Mouse (Mus musculus): Measurements from ENCODE around the gene Pcgf2. TPM values are rescaled to one million over a fixed set of nuclear protein-coding genes. Genes with fewer than 3 reads are reported as not detected.

Gene Pcgf2
- polyA plus RNA-seq, 1 experiment from 2014 or later: 11.4 TPM

GRCm38 (mm10) chr11:97665431-97665830 is 34.9 kb downstream of the Pcgf2 start:
- Histone ChIP-seq H3K4me1 (replicated peaks; ENCODE audit: insufficient read depth, low read length) (peaks cover 22% of the 10 kb centered on the region), H3K27me3 (ENCODE audit: insufficient read depth, low read length) (no peaks in the 10 kb centered on the region), H3K27ac (no peak overlapping the region), H3K9ac (ENCODE audit: low read depth, low read length) (no peak overlapping the region), H3K4me3 (replicated peaks; ENCODE audit: low read depth, low read length) (no peak overlapping the region), H3K9me3 (replicated peaks; ENCODE audit: low read length) (no peaks in the 10 kb centered on the region), H3K4me2 (ENCODE audit: low read length) (no peak overlapping the region), H3K36me3 (ENCODE audit: insufficient read depth, low read length) (peaks cover 22% of the 10 kb centered on the region)
- no peak for ATAC-seq (replicated peaks; ENCODE audit: low FRiP score, low read depth)
- WGBS: 89% methylated on average over 13 of the region's 13 CpGs
- no peak for DNase-seq (ENCODE audit: low spot score)
- no peak for TF ChIP-seq CTCF (IDR thresholded peaks at IDR 0.05; ENCODE audit: low read depth)

GRCm38 (mm10) chr11:97664771-97665240 is 35.5 kb downstream of the Pcgf2 start:
- Histone ChIP-seq H3K4me3 (replicated peaks; ENCODE audit: low read depth, low read length) (peak overlapping the region; percentile 94), H3K4me1 (replicated peaks; ENCODE audit: insufficient read depth, low read length) (peaks cover 22% of the 10 kb centered on the region), H3K9ac (ENCODE audit: low read depth, low read length) (peak overlapping the region; percentile 86), H3K27ac (no peak overlapping the region), H3K4me2 (ENCODE audit: low read length) (peak overlapping the region; percentile 88), H3K36me3 (ENCODE audit: insufficient read depth, low read length) (peaks cover 17% of the 10 kb centered on the region), H3K9me3 (replicated peaks; ENCODE audit: low read length) (no peaks in the 10 kb centered on the region), H3K27me3 (ENCODE audit: insufficient read depth, low read length) (no peaks in the 10 kb centered on the region)
- WGBS: 30% methylated on average over 6 of the region's 6 CpGs
- no peak for DNase-seq (ENCODE audit: low spot score)
- ATAC-seq (replicated peaks; ENCODE audit: low FRiP score, low read depth): no peak
- TF ChIP-seq CTCF (IDR thresholded peaks at IDR 0.05; ENCODE audit: low read depth): peak; percentile 42

- no peaks in the 10 kb centered on the region for H3K9me3 ChIP-seq (replicated peaks; ENCODE audit: low read length)
- H3K4me3 ChIP-seq (replicated peaks; ENCODE audit: low read depth, low read length): peak overlapping the region; percentile 94
- H3K27me3 ChIP-seq (ENCODE audit: insufficient read depth, low read length): no peaks in the 10 kb centered on the region
- peaks cover 17% of the 10 kb centered on the region for H3K36me3 ChIP-seq (ENCODE audit: insufficient read depth, low read length)
- H3K4me2 ChIP-seq (ENCODE audit: low read length): peak overlapping the region; percentile 88
- no peak for DNase-seq (ENCODE audit: low spot score)
- no peak for TF ChIP-seq CTCF (IDR thresholded peaks at IDR 0.05; ENCODE audit: low read depth)
- no peak for ATAC-seq (replicated peaks; ENCODE audit: low FRiP score, low read depth)
- WGBS: under 1% methylated on average over 6 of the region's 8 CpGs
- peak overlapping the region; percentile 86 for H3K9ac ChIP-seq (ENCODE audit: low read depth, low read length)
- H3K4me1 ChIP-seq (replicated peaks; ENCODE audit: insufficient read depth, low read length): peaks cover 26% of the 10 kb centered on the region
- H3K27ac ChIP-seq: peak overlapping the region; percentile 93
These were observed 36.0 kb downstream of the Pcgf2 start for GRCm38 (mm10) chr11:97664339-97664665.

- ATAC-seq (replicated peaks; ENCODE audit: low FRiP score, low read depth): no peak
- no peak for TF ChIP-seq CTCF (IDR thresholded peaks at IDR 0.05; ENCODE audit: low read depth)
- H3K9me3 ChIP-seq (replicated peaks; ENCODE audit: low read length): no peaks in the 10 kb centered on the region
- H3K27ac ChIP-seq: peak overlapping the region; percentile 93
- peak overlapping the region; percentile 94 for H3K4me3 ChIP-seq (replicated peaks; ENCODE audit: low read depth, low read length)
- peak; percentile 67 for DNase-seq (ENCODE audit: low spot score)
- peaks cover 26% of the 10 kb centered on the region for H3K4me1 ChIP-seq (replicated peaks; ENCODE audit: insufficient read depth, low read length)
- peak overlapping the region; percentile 86 for H3K9ac ChIP-seq (ENCODE audit: low read depth, low read length)
- WGBS: 0% methylated on average over 40 of the region's 57 CpGs
- H3K4me2 ChIP-seq (ENCODE audit: low read length): peak overlapping the region; percentile 88
- no peaks in the 10 kb centered on the region for H3K27me3 ChIP-seq (ENCODE audit: insufficient read depth, low read length)
- H3K36me3 ChIP-seq (ENCODE audit: insufficient read depth, low read length): peaks cover 17% of the 10 kb centered on the region
These were observed 36.6 kb downstream of the Pcgf2 start for GRCm38 (mm10) chr11:97663528-97664338.

- peak; percentile 58 for ATAC-seq (replicated peaks; ENCODE audit: low FRiP score, low read depth)
- H3K9me3 ChIP-seq (replicated peaks; ENCODE audit: low read length): no peaks in the 10 kb centered on the region
- H3K4me2 ChIP-seq (ENCODE audit: low read length): peak within 1 kb of the TSS; percentile 88
- H3K27me3 ChIP-seq (ENCODE audit: insufficient read depth, low read length): no peaks in the 10 kb centered on the region
- TF ChIP-seq CTCF (IDR thresholded peaks at IDR 0.05; ENCODE audit: low read depth): no peak
- DNase-seq (ENCODE audit: low spot score): peak; percentile 93
- peak within 1 kb of the TSS; percentile 94 for H3K4me3 ChIP-seq (replicated peaks; ENCODE audit: low read depth, low read length)
- peak within 1 kb of the TSS; percentile 86 for H3K9ac ChIP-seq (ENCODE audit: low read depth, low read length)
- peaks cover 11% of the 10 kb centered on the region for H3K36me3 ChIP-seq (ENCODE audit: insufficient read depth, low read length)
- WGBS: 0% methylated on average over 47 of the region's 76 CpGs
- H3K4me1 ChIP-seq (replicated peaks; ENCODE audit: insufficient read depth, low read length): peaks cover 22% of the 10 kb centered on the region
- peak within 1 kb of the TSS; percentile 93 for H3K27ac ChIP-seq
These were observed 37.3 kb downstream of the Pcgf2 start, which contains the start of gene Mllt6 for GRCm38 (mm10) chr11:97662893-97663527. TSS of gene Mllt6 (plus strand) at chr11:97663414.

- no peaks in the 10 kb centered on the region for H3K9me3 ChIP-seq (replicated peaks; ENCODE audit: low read length)
- no peak for DNase-seq (ENCODE audit: low spot score)
- H3K4me2 ChIP-seq (ENCODE audit: low read length): peak overlapping the region; percentile 88
- no peak for ATAC-seq (replicated peaks; ENCODE audit: low FRiP score, low read depth)
- peak overlapping the region; percentile 94 for H3K4me3 ChIP-seq (replicated peaks; ENCODE audit: low read depth, low read length)
- peaks cover 11% of the 10 kb centered on the region for H3K36me3 ChIP-seq (ENCODE audit: insufficient read depth, low read length)
- no peaks in the 10 kb centered on the region for H3K27me3 ChIP-seq (ENCODE audit: insufficient read depth, low read length)
- WGBS: 2% methylated on average over 21 of the region's 21 CpGs
- no peak for TF ChIP-seq CTCF (IDR thresholded peaks at IDR 0.05; ENCODE audit: low read depth)
- H3K27ac ChIP-seq: peak overlapping the region; percentile 93
- H3K9ac ChIP-seq (ENCODE audit: low read depth, low read length): peak overlapping the region; percentile 86
- H3K4me1 ChIP-seq (replicated peaks; ENCODE audit: insufficient read depth, low read length): peaks cover 22% of the 10 kb centered on the region
These were observed 37.9 kb downstream of the Pcgf2 start for GRCm38 (mm10) chr11:97662207-97662892.

Measured in kidney, postnatal 0 days (tissue).